Mouse (Mus musculus): Measurements from ENCODE around the gene Nde1.

- no peak for TF ChIP-seq CTCF (IDR thresholded peaks at IDR 0.05; ENCODE audit: borderline replicate concordance, insufficient read depth, low read depth, low read length)
- no peak for TF ChIP-seq POLR2A (IDR thresholded peaks at IDR 0.05; ENCODE audit: borderline replicate concordance, insufficient read depth, low read length)
Measured at GRCm38 (mm10) chr16:14122586-14122985, 40.5 kb upstream of the Nde1 start.
